Mouse (Mus musculus): ENCODE measurements around the gene Olfr517. TPM values are rescaled to one million over a fixed set of nuclear protein-coding genes. Genes with fewer than 3 reads are reported as not detected.

Gene Olfr517
- polyA plus RNA-seq (2014; fragmentation: Illumina TruSeq; extraction: RNeasy Lipid Tissue Mini Kit (QIAGEN cat#74804); ENCODE audit: insufficient read depth, low read depth, low replicate concordance), result not detected

DNA sequence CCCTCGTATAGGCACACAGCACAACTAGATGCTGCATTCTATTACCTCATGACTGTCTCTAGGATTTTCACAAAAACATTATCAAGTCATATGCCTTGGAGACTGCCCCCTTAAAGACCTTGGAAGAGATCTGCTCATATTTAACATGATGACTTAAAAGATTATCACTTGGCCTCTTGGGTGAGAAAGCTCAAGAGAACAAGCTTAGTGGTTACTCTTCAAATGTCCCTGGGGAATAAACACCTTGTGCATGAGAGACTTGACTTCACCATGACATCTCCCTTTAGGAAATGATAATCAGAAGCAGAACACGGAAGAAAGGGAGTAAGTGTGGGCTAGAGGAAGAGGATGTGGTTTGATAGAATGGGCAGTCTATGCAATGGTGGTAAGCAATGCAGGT is at the start of gene Olfr517:
Olfr517 (minus strand) TSS at position 101 of the 400 bp plus-strand sequence.

DNA sequence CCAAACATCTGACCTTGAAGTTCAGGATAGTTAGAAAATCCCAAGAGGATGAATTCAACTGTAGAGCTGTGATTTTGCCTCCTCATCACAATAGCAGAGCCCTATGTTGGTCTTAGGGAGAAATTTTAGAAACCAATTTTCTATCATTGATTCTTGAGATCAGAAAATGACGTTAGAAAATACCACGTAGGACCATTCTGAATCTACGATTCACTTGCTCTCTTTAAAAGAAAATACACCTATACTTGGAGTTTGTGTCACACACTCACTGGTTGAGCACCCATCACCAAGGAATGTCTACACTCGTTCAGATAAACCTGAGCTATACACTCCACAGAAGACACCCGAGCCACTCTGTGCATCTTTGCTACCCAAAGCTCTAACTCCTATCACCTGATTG is 22.1 kb upstream of the Olfr517 start, which contains the start of gene Olfr519:
Olfr519 (minus strand) TSS at position 101 of the 400 bp plus-strand sequence.

DNA sequence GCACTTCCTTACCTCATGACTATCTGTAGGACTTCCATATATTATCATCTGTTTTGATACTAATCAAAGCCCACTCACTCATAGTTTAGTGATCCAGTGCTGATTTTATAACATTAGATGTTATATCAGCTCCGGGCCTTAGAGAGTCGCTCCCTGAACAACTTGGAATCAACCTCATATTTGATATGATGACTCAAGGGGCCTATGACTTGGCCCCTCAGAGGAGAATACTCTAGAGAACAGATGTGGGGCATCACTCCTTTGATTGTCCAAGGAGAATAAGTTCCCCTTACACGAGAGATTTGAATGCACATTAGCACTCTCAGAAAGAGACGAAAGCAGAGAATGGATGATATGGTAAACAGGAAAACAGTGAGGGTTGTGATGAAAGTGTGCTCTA is 12.7 kb upstream of the Olfr517 start, which contains the start of gene Olfr518:
Olfr518 (minus strand) TSS at position 101 of the 400 bp plus-strand sequence.

DNA sequence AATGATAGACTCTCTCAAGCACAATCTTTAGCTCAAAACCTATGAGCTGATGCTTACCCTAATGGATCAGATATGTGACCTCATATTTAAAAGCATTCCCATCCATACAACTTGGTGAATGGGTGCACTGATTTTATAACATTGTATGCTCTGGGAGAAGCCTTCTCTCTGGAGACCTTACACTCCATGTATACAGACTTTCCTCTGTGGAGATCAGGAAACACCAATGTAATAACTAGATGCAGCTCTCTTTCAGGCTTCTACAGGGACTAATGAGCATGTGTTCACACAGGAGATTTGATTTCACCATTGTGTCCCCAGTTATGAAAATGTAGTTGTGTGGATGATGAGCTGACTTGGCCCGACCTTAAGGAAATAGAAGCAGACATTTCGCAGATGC is 21.8 kb downstream of the Olfr517 start, which contains the start of gene Olfr516:
Olfr516 (minus strand) TSS at position 101 of the 400 bp plus-strand sequence.

GRCm38 (mm10) chr7:108825897-108826296 is 46.3 kb downstream of the Olfr517 start, which contains the start of gene Olfr514:
Olfr514 (minus strand) TSS chr7:108825997.

Other genes starting within 250 kb of the Olfr517 start
- gene Olfr508, start 242.4 kb downstream of the Olfr517 start, polyA plus RNA-seq (2014; fragmentation: Illumina TruSeq; extraction: RNeasy Lipid Tissue Mini Kit (QIAGEN cat#74804); ENCODE audit: insufficient read depth, low read depth, low replicate concordance), result not detected
- not detected for gene Olfr509, start 220.5 kb downstream of the Olfr517 start, polyA plus RNA-seq (2014; fragmentation: Illumina TruSeq; extraction: RNeasy Lipid Tissue Mini Kit (QIAGEN cat#74804); ENCODE audit: insufficient read depth, low read depth, low replicate concordance)
- gene Olfr510, start 206.0 kb downstream of the Olfr517 start, polyA plus RNA-seq (2014; fragmentation: Illumina TruSeq; extraction: RNeasy Lipid Tissue Mini Kit (QIAGEN cat#74804); ENCODE audit: insufficient read depth, low read depth, low replicate concordance), result not detected
- not detected for gene Olfr512, start 159.1 kb downstream of the Olfr517 start, polyA plus RNA-seq (2014; fragmentation: Illumina TruSeq; extraction: RNeasy Lipid Tissue Mini Kit (QIAGEN cat#74804); ENCODE audit: insufficient read depth, low read depth, low replicate concordance)
- gene Olfr513, start 121.4 kb downstream of the Olfr517 start, polyA plus RNA-seq (2014; fragmentation: Illumina TruSeq; extraction: RNeasy Lipid Tissue Mini Kit (QIAGEN cat#74804); ENCODE audit: insufficient read depth, low read depth, low replicate concordance), result not detected
- not detected for gene Olfr514, start 46.4 kb downstream of the Olfr517 start, polyA plus RNA-seq (2014; fragmentation: Illumina TruSeq; extraction: RNeasy Lipid Tissue Mini Kit (QIAGEN cat#74804); ENCODE audit: insufficient read depth, low read depth, low replicate concordance)
- not detected for gene Olfr516, start 21.9 kb downstream of the Olfr517 start, polyA plus RNA-seq (2014; fragmentation: Illumina TruSeq; extraction: RNeasy Lipid Tissue Mini Kit (QIAGEN cat#74804); ENCODE audit: insufficient read depth, low read depth, low replicate concordance)
- not detected for gene Olfr518, start 12.6 kb upstream of the Olfr517 start, polyA plus RNA-seq (2014; fragmentation: Illumina TruSeq; extraction: RNeasy Lipid Tissue Mini Kit (QIAGEN cat#74804); ENCODE audit: insufficient read depth, low read depth, low replicate concordance)
- gene Olfr519, start 22.0 kb upstream of the Olfr517 start, polyA plus RNA-seq (2014; fragmentation: Illumina TruSeq; extraction: RNeasy Lipid Tissue Mini Kit (QIAGEN cat#74804); ENCODE audit: insufficient read depth, low read depth, low replicate concordance), result not detected
- 0.45 TPM for gene Nlrp10, start 57.8 kb upstream of the Olfr517 start, polyA plus RNA-seq (2014; fragmentation: Illumina TruSeq; extraction: RNeasy Lipid Tissue Mini Kit (QIAGEN cat#74804); ENCODE audit: insufficient read depth, low read depth, low replicate concordance)
- gene Eif3f, start 62.0 kb upstream of the Olfr517 start, polyA plus RNA-seq (2014; fragmentation: Illumina TruSeq; extraction: RNeasy Lipid Tissue Mini Kit (QIAGEN cat#74804); ENCODE audit: insufficient read depth, low read depth, low replicate concordance), result 107 TPM
- 0.15 TPM for gene Tub, start 78.0 kb upstream of the Olfr517 start, polyA plus RNA-seq (2014; fragmentation: Illumina TruSeq; extraction: RNeasy Lipid Tissue Mini Kit (QIAGEN cat#74804); ENCODE audit: insufficient read depth, low read depth, low replicate concordance)
- 1.0 TPM for gene Ric3, start 211.0 kb upstream of the Olfr517 start, polyA plus RNA-seq (2014; fragmentation: Illumina TruSeq; extraction: RNeasy Lipid Tissue Mini Kit (QIAGEN cat#74804); ENCODE audit: insufficient read depth, low read depth, low replicate concordance)